Mouse (Mus musculus) heart, adult 2 months (tissue): ENCODE measurements at regions not wholly inside any gene's neighbourhood (a gene's known extent, or its start where the extent isn't known, plus 50 kb on each side); places are given as distances from the start of the nearest gene placed in this dataset.

ENCODE experiments used
- CTCF ChIP-seq: fragments of 200-600 bp; IDR thresholded peaks from 2 replicates; pipeline ENCODE4 v1.8.1; 2022; ENCODE audit warnings: antibody characterized with exemption, mild to moderate bottlenecking, moderate library complexity
- POLR2A ChIP-seq: fragments of 200-500 bp; IDR thresholded peaks from 2 replicates; pipeline ENCODE4 v1.6.1; 2011; ENCODE audit warnings: mild to moderate bottlenecking, low read depth, low read length, control low read depth; ENCODE audit not compliant: insufficient read depth

DNA sequence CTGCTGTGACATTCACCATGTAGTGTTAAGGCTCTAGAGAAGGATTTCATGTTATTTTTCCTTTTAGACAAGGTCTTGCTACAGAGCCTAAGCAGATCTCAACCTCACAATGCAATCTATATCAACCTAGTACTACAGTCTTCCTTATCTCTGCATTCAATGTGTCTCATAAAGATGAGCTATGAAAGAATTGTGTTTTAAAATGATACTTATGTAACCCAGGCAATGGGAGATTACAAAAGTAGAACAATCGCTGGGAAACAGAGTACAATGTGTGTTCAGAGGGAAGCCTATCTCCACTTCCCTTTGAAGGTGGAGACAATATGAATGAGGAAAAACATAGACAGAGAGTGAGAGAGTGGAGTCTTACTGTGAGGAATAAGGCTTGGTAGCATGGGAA lies 532.5 kb upstream of the Nova1 start:
- no peak for TF ChIP-seq CTCF
- no peak for TF ChIP-seq POLR2A
